Mouse (Mus musculus) forebrain, embryonic 10.5 days (tissue): ENCODE data around the gene Gramd1b. TPM values are rescaled to one million over a fixed set of nuclear protein-coding genes. Genes with fewer than 3 reads are reported as not detected.
"Not testable (repeated sequence)": the region's sequence is repeated elsewhere in the genome, so short reads cannot be mapped to it uniquely, and the experiment has no call there.

ENCODE experiments used
- DNase-seq: peaks from one replicate; pipeline ENCODE4 v3.0.0-alpha.2; 2017; ENCODE audit warnings: low spot score; ENCODE audit errors: extremely low spot score
- H3K27ac ChIP-seq: fragments of 300-500 bp; sonication (generic); 2 replicates; pipeline ENCODE4 v1.5.1; 2016; ENCODE audit warnings: mild to moderate bottlenecking
- H3K27me3 ChIP-seq: fragments of 300-500 bp; sonication (generic); 2 replicates; pipeline ENCODE4 v1.6.1; 2016; ENCODE audit warnings: mild to moderate bottlenecking; ENCODE audit not compliant: poor library complexity, severe bottlenecking
- H3K36me3 ChIP-seq: fragments of 300-500 bp; sonication (generic); replicated peaks from 2 replicates; pipeline ENCODE4 v1.6.1; 2016; ENCODE audit warnings: mild to moderate bottlenecking, moderate library complexity
- H3K4me1 ChIP-seq: fragments of 300-500 bp; sonication (generic); 2 replicates; pipeline ENCODE4 v1.6.1; 2016
- H3K4me3 ChIP-seq: fragments of 300-500 bp; sonication (generic); 2 replicates; pipeline ENCODE4 v1.5.1; 2016; ENCODE audit warnings: mild to moderate bottlenecking, moderate library complexity
- H3K9me3 ChIP-seq: fragments of 300-500 bp; sonication (generic); 2 replicates; pipeline ENCODE4 v1.6.1; 2016; ENCODE audit warnings: mild to moderate bottlenecking, moderate library complexity
- WGBS: fragments of 180-500 bp; shearing (Covaris S2); methylation state at CpG from one replicate; pipeline ENCODE4 v1.1.7; 2016; 5-methylcytosine and 5-hydroxymethylcytosine counted together
- polyA plus RNA-seq: library from polyadenylated mRNA; unstranded; fragments of >200 nt; fragmentation: Nextera tagmentation; extraction: Ambion mirVana; gene quantifications from 2 replicates; pipeline ENCODE4 v1.2.1, GENCODE M21; 2016

Gene Gramd1b
- polyA plus RNA-seq, 1 experiment from 2014 or later, result 3.3 TPM

- WGBS, result 84% methylated on average over 11 of the region's 11 CpGs
- no peaks in the 10 kb centered on the region for H3K27me3 ChIP-seq
- no peak overlapping the region for H3K4me3 ChIP-seq
- DNase-seq, result no peak
- no peaks in the 10 kb centered on the region for H3K36me3 ChIP-seq
- no peak overlapping the region for H3K27ac ChIP-seq
- no peaks in the 10 kb centered on the region for H3K4me1 ChIP-seq
- no peaks in the 10 kb centered on the region for H3K9me3 ChIP-seq
These were observed 25.5 kb downstream of the Gramd1b start for GRCm38 (mm10) chr9:40505471-40506312.

- no peak overlapping the region for H3K4me3 ChIP-seq
- 85% methylated on average over 5 of the region's 5 CpGs for WGBS
- DNase-seq, result no peak
- no peaks in the 10 kb centered on the region for H3K27me3 ChIP-seq
- no peaks in the 10 kb centered on the region for H3K4me1 ChIP-seq
- H3K9me3 ChIP-seq, result no peaks in the 10 kb centered on the region
- H3K27ac ChIP-seq, result no peak overlapping the region
- H3K36me3 ChIP-seq, result no peaks in the 10 kb centered on the region
These were observed 26.3 kb downstream of the Gramd1b start for GRCm38 (mm10) chr9:40504886-40505285.

- Histone ChIP-seq H3K27ac (no peak overlapping the region), H3K27me3 (no peaks in the 10 kb centered on the region), H3K4me3 (no peak overlapping the region), H3K4me1 (no peaks in the 10 kb centered on the region), H3K9me3 (no peaks in the 10 kb centered on the region), H3K36me3 (no peaks in the 10 kb centered on the region)
- DNase-seq, result no peak
These were observed 30.5 kb downstream of the Gramd1b start for GRCm38 (mm10) chr9:40500691-40501090.

GRCm38 (mm10) chr9:40482351-40483084 is 48.7 kb downstream of the Gramd1b start:
- not testable (repeated sequence) for H3K9me3 ChIP-seq, H3K27me3 ChIP-seq, H3K4me1 ChIP-seq, DNase-seq, H3K4me3 ChIP-seq, H3K27ac ChIP-seq, H3K36me3 ChIP-seq
- 77% methylated on average over 7 of the region's 7 CpGs for WGBS

- H3K27ac ChIP-seq, result no peak overlapping the region
- H3K4me1 ChIP-seq, result no peaks in the 10 kb centered on the region
- 66% methylated on average over 3 of the region's 3 CpGs for WGBS
- no peak for DNase-seq
- no peaks in the 10 kb centered on the region for H3K9me3 ChIP-seq
- H3K4me3 ChIP-seq, result no peak overlapping the region
- H3K36me3 ChIP-seq, result no peaks in the 10 kb centered on the region
- no peaks in the 10 kb centered on the region for H3K27me3 ChIP-seq
These were observed 49.9 kb downstream of the Gramd1b start for GRCm38 (mm10) chr9:40481271-40481670.

- Histone ChIP-seq H3K4me3 (no peak overlapping the region), H3K27me3 (no peaks in the 10 kb centered on the region), H3K36me3 (no peaks in the 10 kb centered on the region), H3K27ac (no peak overlapping the region), H3K9me3 (no peaks in the 10 kb centered on the region), H3K4me1 (no peaks in the 10 kb centered on the region)
- 48% methylated on average over 4 of the region's 4 CpGs for WGBS
- peak; percentile 20 for DNase-seq
These were observed 51.9 kb downstream of the Gramd1b start for GRCm38 (mm10) chr9:40479333-40479732.

- Histone ChIP-seq H3K27ac (no peak overlapping the region), H3K4me3 (no peak overlapping the region), H3K27me3 (no peaks in the 10 kb centered on the region), H3K4me1 (no peaks in the 10 kb centered on the region), H3K36me3 (no peaks in the 10 kb centered on the region), H3K9me3 (no peaks in the 10 kb centered on the region)
- 83% methylated on average over 9 of the region's 9 CpGs for WGBS
- DNase-seq, result no peak
These were observed 52.9 kb downstream of the Gramd1b start for GRCm38 (mm10) chr9:40478146-40478900.

GRCm38 (mm10) chr9:40477611-40478010 is 53.6 kb downstream of the Gramd1b start:
- H3K4me1 ChIP-seq, result no peaks in the 10 kb centered on the region
- H3K9me3 ChIP-seq, result no peaks in the 10 kb centered on the region
- H3K27ac ChIP-seq, result no peak overlapping the region
- H3K27me3 ChIP-seq, result no peaks in the 10 kb centered on the region
- no peaks in the 10 kb centered on the region for H3K36me3 ChIP-seq
- 89% methylated on average over 2 of the region's 2 CpGs for WGBS
- no peak for DNase-seq
- no peak overlapping the region for H3K4me3 ChIP-seq

- Histone ChIP-seq H3K36me3 (no peaks in the 10 kb centered on the region), H3K4me1 (no peaks in the 10 kb centered on the region), H3K27ac (no peak overlapping the region), H3K4me3 (no peak overlapping the region), H3K27me3 (no peaks in the 10 kb centered on the region), H3K9me3 (no peaks in the 10 kb centered on the region)
- 87% methylated on average over 11 of the region's 11 CpGs for WGBS
- no peak for DNase-seq
These were observed 55.1 kb downstream of the Gramd1b start for GRCm38 (mm10) chr9:40476098-40476497.

GRCm38 (mm10) chr9:40472961-40473510 is 58.1 kb downstream of the Gramd1b start:
- 90% methylated on average over 9 of the region's 9 CpGs for WGBS
- Histone ChIP-seq H3K4me1 (no peaks in the 10 kb centered on the region), H3K36me3 (no peaks in the 10 kb centered on the region), H3K4me3 (no peak overlapping the region), H3K27me3 (no peaks in the 10 kb centered on the region), H3K9me3 (no peaks in the 10 kb centered on the region), H3K27ac (no peak overlapping the region)
- no peak for DNase-seq

- no peaks in the 10 kb centered on the region for H3K4me1 ChIP-seq
- no peaks in the 10 kb centered on the region for H3K36me3 ChIP-seq
- DNase-seq, result no peak
- WGBS, result 83% methylated on average over 15 of the region's 15 CpGs
- no peak overlapping the region for H3K4me3 ChIP-seq
- no peaks in the 10 kb centered on the region for H3K9me3 ChIP-seq
- no peak overlapping the region for H3K27ac ChIP-seq
- no peaks in the 10 kb centered on the region for H3K27me3 ChIP-seq
These were observed 61.6 kb downstream of the Gramd1b start for GRCm38 (mm10) chr9:40469403-40470137.

GRCm38 (mm10) chr9:40466782-40467181 is 64.4 kb downstream of the Gramd1b start:
- Histone ChIP-seq H3K36me3 (no peaks in the 10 kb centered on the region), H3K9me3 (no peaks in the 10 kb centered on the region), H3K27me3 (no peaks in the 10 kb centered on the region), H3K4me3 (no peak overlapping the region), H3K4me1 (no peaks in the 10 kb centered on the region), H3K27ac (no peak overlapping the region)
- 77% methylated on average over 7 of the region's 7 CpGs for WGBS
- no peak for DNase-seq
